ENCODE assay signal across 8 mouse cellular contexts in the genomic region with DNA sequence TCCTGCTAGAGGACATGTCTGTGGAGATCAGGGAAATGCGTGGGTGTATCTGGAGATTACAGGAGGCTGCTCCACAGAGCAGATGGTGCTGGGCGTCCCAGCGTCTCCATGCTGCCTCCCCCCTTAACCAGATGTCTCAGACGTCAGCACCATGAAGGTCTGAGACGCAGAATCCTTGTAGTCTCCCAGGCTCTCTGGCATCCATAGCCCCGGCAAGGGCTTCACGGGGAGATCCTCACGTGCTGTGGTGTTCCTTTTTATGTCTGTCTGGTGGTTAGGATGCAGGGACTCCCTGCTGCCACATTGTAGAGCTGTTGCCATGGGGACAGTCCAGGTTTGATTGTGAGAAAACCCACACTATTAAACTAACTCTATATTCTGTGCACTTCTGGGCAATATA.
DNase-seq lines count a peak whose midpoint lies in the region; ATAC-seq lines count a peak whose summit lies in the region.
"Had no signal": no experiment of that assay in that cellular context is flagged by ENCODE, and none has a peak within 500 bp of the region (broad histone marks: within the 10 kb centered on the region; RNA-seq: fewer than 3 reads in every experiment).

No protein-coding gene starts in this region.

- no peak overlapping the region for H3K9ac ChIP-seq in forebrain, embryonic 15.5 days (replicated peaks)
- H3K9ac ChIP-seq in neural tube, embryonic 12.5 days = no peak overlapping the region

- 15% methylated on average over 8 of the region's 8 CpGs for WGBS in forebrain, embryonic 15.5 days
- WGBS in neural tube, embryonic 12.5 days = 29% methylated on average over 8 of the region's 8 CpGs

- H3K27ac ChIP-seq in forebrain, embryonic 15.5 days (replicated peaks) = peak overlapping the region; percentile 52
- no peak overlapping the region for H3K27ac ChIP-seq in neural tube, embryonic 12.5 days

- peak; percentile 59 for ATAC-seq in forebrain, embryonic 15.5 days (replicated peaks)
- ATAC-seq in neural tube, embryonic 12.5 days (ENCODE audit: low FRiP score, low read depth) = peak; percentile 60

- no peak overlapping the region for H3K4me3 ChIP-seq in forebrain, embryonic 15.5 days
- H3K4me3 ChIP-seq in neural tube, embryonic 12.5 days = no peak overlapping the region

- H3K4me2 ChIP-seq in forebrain, embryonic 15.5 days (replicated peaks) = no peak overlapping the region
- H3K4me2 ChIP-seq in neural tube, embryonic 12.5 days (replicated peaks) = no peak overlapping the region

- peak; percentile 21 to 30 for DNase-seq in cerebellum, postnatal 25 days
- DNase-seq in layer of hippocampus, adult 9-11 months = peak; percentile 78
- no peak for DNase-seq in heart, postnatal 25 days (ENCODE audit: low spot score)
- DNase-seq in ovary, postnatal 36 days (ENCODE audit: low spot score) = no peak
- no peak for DNase-seq in spleen, postnatal 36 days (ENCODE audit: low spot score in 2 of 2)
- DNase-seq: kidney, adult 2 months had no signal

- H3K9me3 ChIP-seq in forebrain, embryonic 15.5 days = no peaks in the 10 kb centered on the region
- H3K9me3 ChIP-seq in neural tube, embryonic 12.5 days = no peaks in the 10 kb centered on the region

- peaks cover 36% of the 10 kb centered on the region for H3K4me1 ChIP-seq in forebrain, embryonic 15.5 days
- H3K4me1 ChIP-seq in neural tube, embryonic 12.5 days = peaks cover 22% of the 10 kb centered on the region

- no peaks in the 10 kb centered on the region for H3K27me3 ChIP-seq in forebrain, embryonic 15.5 days
- H3K27me3 ChIP-seq in neural tube, embryonic 12.5 days (replicated peaks) = no peaks in the 10 kb centered on the region

- no peaks in the 10 kb centered on the region for H3K36me3 ChIP-seq in forebrain, embryonic 15.5 days
- H3K36me3 ChIP-seq in neural tube, embryonic 12.5 days = no peaks in the 10 kb centered on the region

- intact Hi-C loops in heart, postnatal 25 days (cut with DNase I) = no loop called here

Comparison
In these comparisons a context has a peak if more than half of its experiments do, and no peak if none do; other contexts are left out.
1. DNase-seq: peak in cerebellum, postnatal 25 days (2 of 2) and layer of hippocampus, adult 9-11 months (single experiment); none in heart, postnatal 25 days (single experiment), ovary, postnatal 36 days (single experiment) and spleen, postnatal 36 days (0 of 2).